Mouse (Mus musculus): ENCODE results near the gene Napepld. TPM values are rescaled to one million over a fixed set of nuclear protein-coding genes. Genes with fewer than 3 reads are reported as not detected.

Gene Napepld
- 5.6 and 6.1 TPM in 2 replicates for polyA plus RNA-seq (2016; fragmentation: Nextera tagmentation; extraction: Ambion mirVana)

DNA sequence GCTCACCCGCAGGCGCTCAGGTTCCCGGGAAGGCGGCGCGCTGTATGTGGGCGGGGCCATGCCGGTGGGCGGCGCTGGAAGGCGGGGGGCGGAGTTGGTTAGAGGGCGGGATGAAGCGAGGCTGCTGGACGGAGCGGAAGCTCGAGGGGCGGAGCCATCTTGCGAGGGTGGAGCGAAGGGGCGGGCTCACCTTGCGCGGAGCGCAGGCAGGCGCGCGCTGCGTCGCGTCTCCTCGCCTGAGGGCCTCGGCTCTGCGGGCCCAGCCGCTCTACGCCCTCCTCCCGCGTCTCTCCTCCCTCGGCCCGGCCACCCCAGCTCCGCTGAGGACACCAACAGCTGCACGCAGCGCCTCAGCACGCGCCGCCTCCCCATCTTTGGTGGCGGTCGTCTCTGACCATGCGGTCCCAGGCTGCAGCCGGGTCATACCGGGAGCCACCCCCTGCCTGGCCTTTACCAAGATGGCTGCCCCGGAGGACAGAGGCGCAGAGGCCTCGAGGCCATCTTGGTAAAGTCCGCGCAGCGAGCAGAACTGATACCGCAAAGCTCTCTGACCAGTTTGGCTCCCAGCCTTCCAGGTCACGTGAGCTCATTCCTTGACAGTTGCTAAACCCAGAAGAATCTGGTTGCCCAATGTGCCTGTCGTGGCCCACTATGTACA lies at the start of gene Napepld:
Gene Napepld (minus strand): TSS at position 46 of the 658 bp plus-strand sequence.
- Histone ChIP-seq H3K27me3 (ENCODE audit: insufficient read depth, poor library complexity, severe bottlenecking) (no peaks in the 10 kb centered on the region), H3K36me3 (no peaks in the 10 kb centered on the region), H3K4me3 (peak within 1 kb of the TSS; percentile 65), H3K4me1 (replicated peaks) (peaks cover 9% of the 10 kb centered on the region), H3K27ac (peak within 1 kb of the TSS; percentile 98), H3K9me3 (no peaks in the 10 kb centered on the region)
- WGBS = under 1% methylated on average over 59 of the region's 59 CpGs
- DNase-seq (ENCODE audit: low spot score) = peak; percentile 99

DNA sequence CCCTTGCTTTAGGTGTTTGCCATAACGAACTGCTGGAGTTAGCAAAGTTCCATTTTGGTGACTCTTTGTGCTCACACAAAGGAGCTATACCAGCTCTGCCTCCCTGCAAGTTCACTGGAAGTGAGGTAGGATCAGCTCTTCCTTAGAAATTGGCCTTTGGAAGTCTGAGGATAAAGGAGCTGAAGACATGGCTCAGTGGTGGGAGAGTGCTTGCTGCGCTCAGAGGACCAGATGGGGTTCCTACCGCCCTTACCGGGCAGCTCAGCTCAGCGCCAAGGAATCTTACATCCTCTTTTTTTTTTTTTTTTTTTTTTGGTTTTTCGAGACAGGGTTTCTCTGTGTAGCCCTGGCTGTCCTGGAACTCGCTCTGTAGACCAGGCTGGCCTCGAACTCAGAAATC lies 44.8 kb upstream of the Napepld start:
- peaks cover 100% of the 10 kb centered on the region for H3K36me3 ChIP-seq
- no peaks in the 10 kb centered on the region for H3K27me3 ChIP-seq (ENCODE audit: insufficient read depth, poor library complexity, severe bottlenecking)
- no peaks in the 10 kb centered on the region for H3K9me3 ChIP-seq
- H3K4me1 ChIP-seq (replicated peaks) = no peaks in the 10 kb centered on the region
- 88% methylated on average over 8 of the region's 8 CpGs for WGBS
- DNase-seq (ENCODE audit: low spot score) = no peak
- H3K4me3 ChIP-seq = no peak overlapping the region
- H3K27ac ChIP-seq = no peak overlapping the region

DNA sequence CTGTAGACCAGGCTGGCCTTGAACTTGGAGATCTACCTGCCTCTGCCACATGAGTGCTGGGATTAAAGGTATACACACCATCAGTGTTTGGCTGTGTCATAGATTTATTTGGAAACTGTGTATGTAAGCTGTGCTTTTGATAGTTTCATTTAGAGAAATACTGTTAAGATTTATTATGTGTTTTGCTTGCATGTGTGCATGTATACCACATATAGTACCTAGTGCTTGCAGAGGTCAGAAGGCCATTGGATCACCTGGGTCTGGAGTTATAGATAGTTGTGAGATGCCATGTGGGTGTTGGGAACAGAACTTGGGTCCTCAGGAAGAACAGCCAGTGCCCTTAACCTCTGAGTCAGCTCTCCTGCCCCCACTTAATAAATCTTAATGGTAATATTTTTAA lies 43.5 kb upstream of the Napepld start:
- Histone ChIP-seq H3K36me3 (peaks cover 99% of the 10 kb centered on the region), H3K4me3 (no peak overlapping the region), H3K4me1 (replicated peaks) (no peaks in the 10 kb centered on the region), H3K27ac (no peak overlapping the region), H3K27me3 (ENCODE audit: insufficient read depth, poor library complexity, severe bottlenecking) (no peaks in the 10 kb centered on the region), H3K9me3 (no peaks in the 10 kb centered on the region)
- DNase-seq (ENCODE audit: low spot score) = no peak

DNA sequence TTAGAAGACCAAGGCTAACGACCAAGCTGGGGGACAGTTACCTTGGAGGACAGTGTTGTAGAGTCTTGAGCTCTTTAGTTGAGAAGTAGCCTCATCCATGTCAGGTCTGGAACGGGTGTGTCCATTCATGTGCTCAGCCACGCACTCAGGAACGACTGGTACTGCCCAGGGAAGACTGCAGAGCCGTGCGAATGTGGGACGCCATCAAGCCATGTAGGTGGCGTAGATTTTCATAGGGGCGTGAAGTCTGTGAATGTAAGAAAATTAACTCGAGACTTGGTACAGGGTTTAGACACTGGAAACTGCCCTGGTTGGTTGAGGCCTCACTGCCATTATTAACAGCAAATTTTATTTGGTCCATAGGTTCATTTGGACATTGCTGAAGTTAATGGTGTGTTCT lies 42.4 kb upstream of the Napepld start:
- Histone ChIP-seq H3K4me3 (no peak overlapping the region), H3K4me1 (replicated peaks) (no peaks in the 10 kb centered on the region), H3K36me3 (peaks cover 99% of the 10 kb centered on the region), H3K9me3 (no peaks in the 10 kb centered on the region), H3K27ac (no peak overlapping the region), H3K27me3 (ENCODE audit: insufficient read depth, poor library complexity, severe bottlenecking) (no peaks in the 10 kb centered on the region)
- DNase-seq (ENCODE audit: low spot score) = no peak
- WGBS = 96% methylated on average over 10 of the region's 10 CpGs

DNA sequence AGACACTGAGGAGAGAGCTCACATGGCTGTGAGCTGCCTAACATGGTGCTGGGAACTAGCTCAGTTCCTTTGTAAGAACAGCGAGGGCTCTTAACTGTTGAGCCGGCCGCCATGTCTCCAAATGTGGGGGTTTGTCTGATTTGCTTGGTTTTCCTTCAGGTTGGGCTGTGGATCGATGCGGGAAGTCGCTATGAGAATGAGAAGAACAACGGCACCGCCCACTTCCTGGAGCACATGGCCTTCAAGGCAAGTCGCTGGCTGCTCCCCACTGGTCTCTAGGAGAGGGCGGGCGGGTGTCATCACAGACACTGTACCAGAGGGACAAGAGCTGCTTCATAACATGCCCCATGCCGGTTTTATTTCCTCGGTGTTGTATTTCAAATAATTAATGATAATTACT lies 38.7 kb upstream of the Napepld start:
- peaks cover 12% of the 10 kb centered on the region for H3K4me1 ChIP-seq (replicated peaks)
- DNase-seq (ENCODE audit: low spot score) = no peak
- WGBS = 90% methylated on average over 13 of the region's 13 CpGs
- no peaks in the 10 kb centered on the region for H3K27me3 ChIP-seq (ENCODE audit: insufficient read depth, poor library complexity, severe bottlenecking)
- no peak overlapping the region for H3K27ac ChIP-seq
- no peak overlapping the region for H3K4me3 ChIP-seq
- H3K36me3 ChIP-seq = peaks cover 63% of the 10 kb centered on the region
- no peaks in the 10 kb centered on the region for H3K9me3 ChIP-seq

DNA sequence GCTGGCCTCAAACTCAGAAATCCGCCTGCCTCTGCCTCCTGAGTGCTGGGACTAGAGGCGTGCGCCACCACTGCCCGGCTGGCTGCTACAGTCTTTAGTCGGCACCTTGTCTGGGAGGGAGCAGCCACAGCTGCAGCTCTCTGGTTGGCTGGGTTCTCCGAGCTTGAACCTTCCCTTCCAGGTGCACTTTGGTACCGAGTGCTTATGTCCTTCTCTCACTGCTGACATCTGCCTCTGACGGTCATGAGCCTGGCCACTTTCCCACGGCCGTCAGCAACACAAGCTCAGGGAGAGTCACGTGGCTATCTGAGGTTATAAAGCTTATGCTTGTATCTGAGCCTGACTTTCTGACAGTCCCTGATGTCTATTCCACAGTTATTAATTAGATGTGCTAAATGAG lies 37.9 kb upstream of the Napepld start:
- peaks cover 19% of the 10 kb centered on the region for H3K4me1 ChIP-seq (replicated peaks)
- H3K27me3 ChIP-seq (ENCODE audit: insufficient read depth, poor library complexity, severe bottlenecking) = no peaks in the 10 kb centered on the region
- 93% methylated on average over 11 of the region's 11 CpGs for WGBS
- no peak overlapping the region for H3K4me3 ChIP-seq
- H3K9me3 ChIP-seq = no peaks in the 10 kb centered on the region
- H3K27ac ChIP-seq = no peak overlapping the region
- no peak for DNase-seq (ENCODE audit: low spot score)
- peaks cover 56% of the 10 kb centered on the region for H3K36me3 ChIP-seq

DNA sequence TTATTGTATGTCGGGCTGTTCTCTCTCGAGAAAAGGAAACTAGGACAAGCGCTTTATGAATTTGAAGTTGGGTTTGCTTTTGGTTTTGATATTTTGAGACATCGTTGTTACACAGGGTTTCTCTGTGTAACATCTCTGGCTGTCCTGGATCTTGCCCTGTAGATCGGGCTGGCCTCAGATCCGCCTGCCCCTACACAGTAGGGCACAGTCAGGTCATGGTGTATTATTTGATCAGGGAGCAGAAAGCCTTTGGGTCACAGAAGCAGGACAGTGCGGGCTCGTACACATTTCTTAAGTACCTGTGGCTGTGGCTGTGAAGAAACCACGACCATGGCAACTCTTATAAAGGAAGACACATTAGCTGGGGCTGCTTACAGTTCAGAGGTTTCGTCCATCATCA lies 36.4 kb upstream of the Napepld start:
- H3K9me3 ChIP-seq = no peaks in the 10 kb centered on the region
- 34% methylated on average over 10 of the region's 10 CpGs for WGBS
- peaks cover 41% of the 10 kb centered on the region for H3K36me3 ChIP-seq
- H3K27me3 ChIP-seq (ENCODE audit: insufficient read depth, poor library complexity, severe bottlenecking) = no peaks in the 10 kb centered on the region
- H3K4me3 ChIP-seq = peak overlapping the region; percentile 81
- no peak for DNase-seq (ENCODE audit: low spot score)
- H3K27ac ChIP-seq = peak overlapping the region; percentile 96
- H3K4me1 ChIP-seq (replicated peaks) = peaks cover 34% of the 10 kb centered on the region

DNA sequence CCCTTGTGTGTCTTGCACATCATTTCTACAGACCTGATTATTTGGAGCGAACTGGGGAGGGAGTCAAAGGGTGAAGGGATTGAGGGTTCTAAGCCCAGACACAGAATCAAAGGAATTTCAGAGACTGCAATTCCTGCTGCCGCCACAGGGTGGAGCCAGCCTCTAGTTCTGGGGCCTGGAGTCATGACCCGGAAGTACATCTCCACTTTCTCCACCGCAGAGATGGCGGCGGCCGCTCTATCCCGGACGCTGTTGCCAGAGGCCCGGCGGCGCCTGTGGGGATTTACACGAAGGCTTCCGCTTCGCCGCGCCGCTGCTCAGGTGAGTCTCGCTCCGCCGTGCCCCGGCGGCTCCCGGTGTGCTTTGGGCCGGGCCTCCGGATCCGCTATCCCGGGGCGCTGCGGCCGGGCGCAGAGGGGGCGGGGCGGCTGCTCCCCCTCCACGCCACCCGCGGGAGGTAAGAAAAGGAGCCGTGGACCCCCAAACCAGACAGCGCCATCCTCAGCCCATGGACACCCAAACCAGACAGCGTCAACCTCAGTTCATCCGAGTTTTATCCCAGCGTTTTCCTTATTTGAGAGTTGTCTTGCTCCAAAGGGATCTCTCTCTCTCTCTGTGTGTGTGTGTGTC lies 35.9 kb upstream of the Napepld start, which contains the start of gene Pmpcb:
Gene Pmpcb (plus strand): TSS at position 186 of the 630 bp plus-strand sequence.
- Histone ChIP-seq H3K27me3 (ENCODE audit: insufficient read depth, poor library complexity, severe bottlenecking) (no peaks in the 10 kb centered on the region), H3K4me1 (replicated peaks) (peaks cover 39% of the 10 kb centered on the region), H3K4me3 (peak within 1 kb of the TSS; percentile 81), H3K27ac (peak within 1 kb of the TSS; percentile 96), H3K9me3 (no peaks in the 10 kb centered on the region), H3K36me3 (peaks cover 35% of the 10 kb centered on the region)
- DNase-seq (ENCODE audit: low spot score) = peak; percentile 87
- under 1% methylated on average over 42 of the region's 42 CpGs for WGBS

DNA sequence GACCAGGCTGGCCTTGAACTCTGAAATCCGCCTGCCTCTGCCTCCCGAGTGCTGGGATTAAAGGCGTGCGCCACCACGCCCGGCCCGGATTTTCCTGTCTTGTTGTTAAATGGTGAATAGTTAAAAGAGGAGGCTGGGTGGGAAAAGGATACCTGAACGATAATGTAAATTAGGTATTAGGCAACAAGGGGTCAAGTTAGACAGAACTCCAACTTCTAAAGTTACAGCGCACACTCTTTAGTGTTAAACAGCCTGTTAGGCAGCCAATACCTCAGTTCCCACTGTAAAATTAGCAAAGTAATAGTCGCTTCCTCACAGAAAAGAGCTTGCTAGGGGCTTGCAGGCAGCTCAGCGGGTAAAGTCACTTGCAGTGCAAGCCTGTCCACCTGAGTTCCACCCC lies 34.9 kb upstream of the Napepld start:
- Histone ChIP-seq H3K4me3 (no peak overlapping the region), H3K9me3 (no peaks in the 10 kb centered on the region), H3K27ac (no peak overlapping the region), H3K36me3 (peaks cover 25% of the 10 kb centered on the region), H3K27me3 (ENCODE audit: insufficient read depth, poor library complexity, severe bottlenecking) (no peaks in the 10 kb centered on the region), H3K4me1 (replicated peaks) (peaks cover 48% of the 10 kb centered on the region)
- no peak for DNase-seq (ENCODE audit: low spot score)
- whole genome bisulfite sequencing = 84% methylated on average over 11 of the region's 11 CpGs

DNA sequence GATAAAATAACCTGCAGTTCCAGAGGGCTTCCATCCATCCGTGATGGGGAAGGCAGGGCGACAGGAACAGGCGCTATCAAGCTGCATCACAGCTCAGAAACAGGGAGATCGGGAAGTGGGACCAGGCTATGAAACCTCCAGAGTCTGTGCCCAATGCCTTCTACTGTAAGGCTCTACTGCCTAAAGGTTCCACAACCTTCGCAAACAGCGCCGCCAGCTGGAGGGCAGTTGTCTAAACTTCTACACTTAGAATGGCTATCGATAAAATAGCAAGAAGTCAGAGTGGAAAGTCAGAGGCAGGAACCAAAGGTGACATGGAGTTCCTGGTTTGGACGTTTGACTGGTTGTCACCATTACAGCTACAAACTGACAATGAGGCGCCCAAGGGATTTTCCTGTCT lies 34.4 kb upstream of the Napepld start:
- WGBS = 31% methylated on average over 10 of the region's 10 CpGs
- H3K27ac ChIP-seq = no peak overlapping the region
- peak; percentile 64 for DNase-seq (ENCODE audit: low spot score)
- H3K36me3 ChIP-seq = peaks cover 22% of the 10 kb centered on the region
- no peaks in the 10 kb centered on the region for H3K9me3 ChIP-seq
- no peaks in the 10 kb centered on the region for H3K27me3 ChIP-seq (ENCODE audit: insufficient read depth, poor library complexity, severe bottlenecking)
- peaks cover 49% of the 10 kb centered on the region for H3K4me1 ChIP-seq (replicated peaks)
- no peak overlapping the region for H3K4me3 ChIP-seq

DNA sequence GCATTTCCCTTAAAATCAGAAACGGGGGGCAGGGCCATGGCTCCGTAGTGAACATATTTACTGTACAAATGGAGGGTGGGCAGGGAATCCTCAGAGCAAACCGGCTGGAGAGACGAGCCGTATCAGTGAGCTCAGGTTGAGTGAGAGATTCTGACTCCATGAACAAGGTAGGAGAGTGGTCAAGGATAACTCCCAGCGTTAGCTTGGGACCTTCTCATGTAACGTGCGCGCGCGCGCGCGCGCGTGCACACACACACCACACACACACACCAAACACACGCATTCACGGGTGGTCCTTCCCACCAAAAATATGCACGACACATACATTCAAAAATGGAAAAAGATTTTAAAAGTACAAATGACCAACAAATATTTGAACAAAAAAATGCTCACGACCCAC lies 33.9 kb upstream of the Napepld start:
- WGBS = 86% methylated on average over 20 of the region's 20 CpGs
- no peak for DNase-seq (ENCODE audit: low spot score)
- H3K4me1 ChIP-seq (replicated peaks) = peaks cover 49% of the 10 kb centered on the region
- 0 out of 2 replicates have a peak overlapping the region, but pooled peaks have one; percentile 67 for H3K27ac ChIP-seq
- H3K9me3 ChIP-seq = no peaks in the 10 kb centered on the region
- peaks cover 17% of the 10 kb centered on the region for H3K36me3 ChIP-seq
- H3K27me3 ChIP-seq (ENCODE audit: insufficient read depth, poor library complexity, severe bottlenecking) = no peaks in the 10 kb centered on the region
- H3K4me3 ChIP-seq = no peak overlapping the region

DNA sequence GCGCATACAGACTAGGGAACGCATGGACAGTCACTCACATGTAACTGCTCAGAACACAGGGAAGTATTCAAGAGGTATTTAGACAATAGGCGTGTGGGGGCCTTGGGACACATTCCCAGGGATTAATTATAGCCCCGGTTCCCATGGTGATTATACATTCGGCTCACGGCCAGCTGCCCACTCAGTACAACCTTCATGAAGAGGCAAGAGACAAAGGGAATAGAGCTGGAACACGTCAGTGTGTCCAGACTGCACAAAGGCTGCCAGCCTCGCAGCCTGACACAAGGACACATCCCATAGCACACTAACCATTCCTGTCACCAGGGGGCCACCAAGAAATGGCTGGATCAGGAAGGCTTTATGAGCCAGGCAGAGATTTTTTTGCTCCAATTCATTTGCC lies 31.7 kb upstream of the Napepld start:
- H3K4me3 ChIP-seq = no peak overlapping the region
- H3K27ac ChIP-seq = peak overlapping the region; percentile 89
- peaks cover 43% of the 10 kb centered on the region for H3K4me1 ChIP-seq (replicated peaks)
- no peaks in the 10 kb centered on the region for H3K9me3 ChIP-seq
- no peaks in the 10 kb centered on the region for H3K36me3 ChIP-seq
- 24% methylated on average over 8 of the region's 8 CpGs for whole genome bisulfite sequencing
- H3K27me3 ChIP-seq (ENCODE audit: insufficient read depth, poor library complexity, severe bottlenecking) = no peaks in the 10 kb centered on the region
- peak; percentile 84 for DNase-seq (ENCODE audit: low spot score)

DNA sequence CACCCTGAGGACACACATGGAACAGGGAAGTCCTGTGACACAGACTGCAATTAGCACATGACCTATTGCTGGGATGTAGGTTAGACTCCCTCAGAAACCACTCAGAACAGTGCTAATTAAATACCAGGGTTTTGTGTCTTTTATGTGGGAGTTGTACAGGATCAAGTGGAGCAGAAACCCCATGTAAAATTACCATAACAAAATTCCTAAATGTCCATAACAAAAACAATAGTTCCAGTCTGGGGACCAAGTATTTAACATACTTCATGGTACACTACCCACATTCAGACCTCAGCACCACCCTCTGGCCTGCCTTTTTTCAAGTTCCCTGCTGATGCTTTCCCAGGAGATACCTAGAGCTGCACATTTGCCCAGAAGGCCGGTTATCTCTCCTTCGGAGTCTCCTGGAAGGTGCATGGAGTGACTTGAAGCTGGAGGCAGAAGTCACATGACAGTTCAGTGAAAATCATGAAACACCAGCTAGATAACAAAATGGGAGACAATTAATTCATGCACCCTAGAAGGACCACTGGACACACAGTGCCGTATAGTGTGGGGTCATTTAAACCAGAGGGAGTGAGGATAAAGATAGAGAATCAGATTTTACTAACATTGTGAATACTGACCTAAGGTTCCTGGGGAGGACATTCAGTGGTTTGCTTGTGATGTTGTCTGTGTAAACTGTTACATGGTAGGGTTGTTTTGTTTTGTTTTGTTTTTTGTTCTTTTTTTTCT lies 31.1 kb upstream of the Napepld start:
- Histone ChIP-seq H3K27ac (peak overlapping the region; percentile 89), H3K9me3 (no peaks in the 10 kb centered on the region), H3K27me3 (ENCODE audit: insufficient read depth, poor library complexity, severe bottlenecking) (no peaks in the 10 kb centered on the region), H3K4me3 (no peak overlapping the region), H3K4me1 (replicated peaks) (peaks cover 39% of the 10 kb centered on the region), H3K36me3 (no peaks in the 10 kb centered on the region)
- 42% methylated on average over 3 of the region's 3 CpGs for WGBS
- DNase-seq (ENCODE audit: low spot score) = peak; percentile 36

All from hindbrain, embryonic 10.5 days (tissue).